Mouse (Mus musculus) embryonic facial prominence, embryonic 13.5 days (tissue): Measurements from ENCODE around the gene Dock8. TPM values are rescaled to one million over a fixed set of nuclear protein-coding genes. Genes with fewer than 3 reads are reported as not detected.

Source experiments
- ATAC-seq: fragments of 200-750 bp; cut with Nextera tagmentation; 2 replicates; pipeline ENCODE4 v1.8.0; 2017; ENCODE audit warnings: low read depth; ENCODE audit not compliant: insufficient number of reproducible peaks, insufficient read depth, low FRiP score, low TSS enrichment
- H3K27ac ChIP-seq: fragments of 300-500 bp; sonication (generic); 2 replicates; pipeline ENCODE4 v1.5.1; 2015; ENCODE audit warnings: moderate library complexity, mild to moderate bottlenecking, inconsistent platforms
- H3K27me3 ChIP-seq: fragments of 300-500 bp; sonication (generic); 2 replicates; pipeline ENCODE4 v1.6.1; 2015; ENCODE audit warnings: mild to moderate bottlenecking, inconsistent platforms
- H3K36me3 ChIP-seq: fragments of 300-500 bp; sonication (generic); 2 replicates; pipeline ENCODE4 v1.6.1; 2015; ENCODE audit warnings: mild to moderate bottlenecking, inconsistent platforms
- H3K4me1 ChIP-seq: fragments of 300-500 bp; sonication (generic); 2 replicates; pipeline ENCODE4 v1.6.1; 2015; ENCODE audit warnings: inconsistent platforms
- H3K4me2 ChIP-seq: fragments of 300-500 bp; sonication (generic); 2 replicates; pipeline ENCODE4 v1.6.1; 2015; ENCODE audit warnings: moderate library complexity, mild to moderate bottlenecking, inconsistent platforms
- H3K4me3 ChIP-seq: fragments of 300-500 bp; sonication (generic); 2 replicates; pipeline ENCODE4 v1.5.1; 2015; ENCODE audit warnings: mild to moderate bottlenecking, inconsistent platforms
- H3K9ac ChIP-seq: fragments of 300-500 bp; sonication (generic); 2 replicates; pipeline ENCODE4 v1.6.1; 2015; ENCODE audit warnings: mild to moderate bottlenecking, inconsistent platforms
- H3K9me3 ChIP-seq: fragments of 300-500 bp; sonication (generic); 2 replicates; pipeline ENCODE4 v1.6.1; 2016; ENCODE audit warnings: inconsistent platforms
- WGBS: fragments of 180-500 bp; shearing (Covaris S2); methylation state at CpG from one replicate; pipeline ENCODE4 v1.1.7; 2015; ENCODE audit warnings: mixed read lengths; 5-methylcytosine and 5-hydroxymethylcytosine counted together
- polyA plus RNA-seq: library from polyadenylated mRNA; unstranded; fragments of >200 nt; fragmentation: Nextera tagmentation; extraction: Ambion mirVana; gene quantifications from 2 replicates; pipeline ENCODE4 v1.2.1, GENCODE M21; 2015

Gene Dock8
- polyA plus RNA-seq, 1 experiment from 2014 or later = 5.7 TPM

DNA sequence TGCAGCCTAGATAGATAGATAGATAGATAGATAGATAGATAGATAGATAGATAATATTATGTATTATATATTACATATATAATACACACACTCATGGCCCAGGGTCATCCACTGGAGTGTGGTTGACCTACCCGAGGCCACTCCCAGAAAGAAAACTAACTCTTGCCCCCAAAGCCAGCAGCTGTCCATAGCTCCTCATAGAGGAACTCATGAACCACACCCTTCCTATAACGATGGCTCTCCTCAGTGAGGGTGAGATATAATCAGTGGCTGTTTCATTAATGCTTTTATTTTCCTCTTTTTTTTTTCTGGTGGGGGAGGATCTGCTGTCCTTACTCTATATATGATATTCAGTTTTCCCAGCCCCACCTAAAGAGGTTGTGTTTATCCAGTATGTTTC, 134.6 kb downstream of the Dock8 start:
- Histone ChIP-seq H3K27me3 (no peaks in the 10 kb centered on the region), H3K36me3 (no peaks in the 10 kb centered on the region), H3K4me2 (no peak overlapping the region), H3K9ac (no peak overlapping the region), H3K4me1 (no peaks in the 10 kb centered on the region), H3K27ac (no peak overlapping the region), H3K4me3 (no peak overlapping the region), H3K9me3 (no peaks in the 10 kb centered on the region)
- 81% methylated on average over 2 of the region's 2 CpGs for WGBS
- ATAC-seq = no peak

DNA sequence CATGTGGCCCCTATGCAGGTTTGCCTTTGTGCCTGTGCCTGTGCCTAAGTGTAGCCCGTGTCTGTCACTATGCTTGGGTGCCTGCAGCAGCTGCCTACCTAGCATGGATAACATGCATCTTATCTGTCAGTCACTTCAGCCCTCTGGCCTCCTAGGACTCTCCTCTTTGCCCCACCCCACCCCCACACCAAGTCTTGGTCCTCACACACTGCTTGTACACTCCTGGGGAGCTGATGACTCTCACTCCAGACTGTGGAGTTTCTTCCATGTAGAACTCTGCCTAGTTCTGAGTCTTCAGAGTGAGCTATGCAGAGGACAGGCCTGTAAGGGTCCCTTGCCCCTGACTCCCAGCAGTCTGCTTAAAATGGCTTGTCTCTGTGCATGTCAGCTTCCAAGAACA, 136.8 kb downstream of the Dock8 start:
- H3K9ac ChIP-seq = no peak overlapping the region
- no peaks in the 10 kb centered on the region for H3K27me3 ChIP-seq
- H3K4me3 ChIP-seq = no peak overlapping the region
- no peaks in the 10 kb centered on the region for H3K4me1 ChIP-seq
- no peaks in the 10 kb centered on the region for H3K9me3 ChIP-seq
- no peak overlapping the region for H3K27ac ChIP-seq
- ATAC-seq = no peak
- WGBS = 50% methylated on average over 1 of the region's 1 CpGs
- H3K4me2 ChIP-seq = no peak overlapping the region
- H3K36me3 ChIP-seq = no peaks in the 10 kb centered on the region

DNA sequence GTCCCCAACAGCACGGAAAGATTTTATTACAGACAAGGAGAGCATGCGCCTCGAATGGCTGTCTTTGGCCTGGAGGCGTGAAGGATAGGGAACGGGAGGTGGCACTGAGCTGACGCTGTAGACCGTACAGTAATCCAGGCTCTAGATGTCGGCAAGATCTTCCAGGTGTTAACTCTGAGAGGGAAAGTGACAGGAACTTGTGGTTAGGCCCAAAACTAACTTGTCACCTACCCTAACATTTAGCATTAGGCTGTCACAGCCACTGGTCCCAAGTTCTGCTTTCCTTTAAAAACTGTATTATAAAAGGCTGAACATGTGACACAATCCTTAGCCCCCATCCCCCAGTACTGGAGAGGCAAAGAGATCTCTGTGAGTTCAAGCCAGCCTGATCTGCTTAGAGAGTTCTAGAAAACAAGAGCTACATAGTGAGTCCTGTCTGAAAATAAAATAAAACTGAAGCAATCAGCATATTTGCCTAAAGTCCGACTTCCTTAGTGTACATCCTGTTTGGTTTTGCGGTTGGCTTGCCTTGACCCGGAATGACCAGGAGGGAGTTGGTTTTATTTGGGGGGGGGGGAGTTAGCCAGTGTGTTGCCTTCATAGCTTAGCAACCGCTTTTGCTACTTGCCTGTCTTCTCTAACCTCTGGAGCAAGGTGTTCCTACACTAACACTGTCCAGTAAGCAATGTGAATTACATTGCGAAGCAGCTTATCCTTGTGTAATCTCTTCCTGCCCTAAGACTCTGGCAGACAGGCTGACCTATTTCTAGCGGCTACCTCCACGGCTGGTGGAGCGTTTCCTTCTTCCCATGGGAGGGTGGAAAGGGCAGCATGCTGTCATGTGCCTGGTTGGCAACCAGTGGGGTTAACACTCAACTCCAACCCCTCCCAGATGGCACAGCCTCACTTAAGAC, 138.8 kb downstream of the Dock8 start:
- Histone ChIP-seq H3K9ac (no peak overlapping the region), H3K4me2 (no peak overlapping the region), H3K4me3 (no peak overlapping the region), H3K4me1 (no peaks in the 10 kb centered on the region), H3K27me3 (no peaks in the 10 kb centered on the region), H3K9me3 (no peaks in the 10 kb centered on the region), H3K36me3 (no peaks in the 10 kb centered on the region), H3K27ac (no peak overlapping the region)
- no peak for ATAC-seq
- 78% methylated on average over 16 of the region's 16 CpGs for WGBS

DNA sequence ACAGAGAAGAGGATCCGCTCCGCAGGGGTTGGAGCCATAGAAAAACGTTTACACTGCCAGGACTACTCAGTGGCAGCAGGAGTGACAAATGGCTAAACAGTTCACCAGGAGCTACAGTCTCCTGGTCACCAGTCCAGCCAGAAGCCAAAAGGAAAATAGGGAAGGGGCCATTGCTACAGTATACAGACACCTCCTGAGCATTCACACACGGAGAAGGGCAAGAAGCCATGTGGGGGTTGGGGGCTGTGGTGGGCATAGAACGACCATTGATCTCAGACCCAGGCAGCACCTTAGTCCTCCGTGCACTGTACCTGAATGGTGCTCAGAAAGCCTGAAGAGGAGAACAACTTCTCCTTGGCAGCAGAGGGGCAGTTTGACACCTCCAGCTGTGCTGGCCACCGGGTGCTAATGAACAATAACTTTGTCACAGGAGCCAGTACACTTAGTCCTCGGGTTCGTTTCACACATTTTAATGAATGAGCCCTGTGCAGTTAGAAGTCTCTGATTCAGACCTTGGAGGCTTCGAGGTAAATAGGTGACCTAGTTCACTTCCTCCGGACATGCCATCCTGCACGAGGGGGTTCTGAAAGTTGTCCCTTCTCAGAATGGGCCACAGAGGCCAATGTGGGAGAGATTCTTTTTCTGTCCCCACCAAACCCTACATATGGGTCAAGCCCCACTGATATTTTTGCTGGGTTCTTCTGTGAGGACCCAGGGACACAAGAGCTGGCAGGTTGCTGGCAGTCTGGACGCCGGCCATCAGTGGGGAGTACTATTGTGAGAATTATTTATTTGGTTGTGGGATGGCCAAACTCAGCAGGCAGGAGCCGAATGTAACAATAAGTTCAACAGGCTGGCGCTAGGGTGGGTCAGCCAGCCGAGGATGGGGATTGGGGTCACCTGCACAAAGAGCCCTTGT, 145.0 kb downstream of the Dock8 start:
- Histone ChIP-seq H3K9ac (no peak overlapping the region), H3K27me3 (no peaks in the 10 kb centered on the region), H3K4me2 (no peak overlapping the region), H3K4me3 (no peak overlapping the region), H3K9me3 (no peaks in the 10 kb centered on the region), H3K36me3 (no peaks in the 10 kb centered on the region), H3K4me1 (no peaks in the 10 kb centered on the region), H3K27ac (no peak overlapping the region)
- no peak for ATAC-seq
- 52% methylated on average over 17 of the region's 17 CpGs for WGBS

DNA sequence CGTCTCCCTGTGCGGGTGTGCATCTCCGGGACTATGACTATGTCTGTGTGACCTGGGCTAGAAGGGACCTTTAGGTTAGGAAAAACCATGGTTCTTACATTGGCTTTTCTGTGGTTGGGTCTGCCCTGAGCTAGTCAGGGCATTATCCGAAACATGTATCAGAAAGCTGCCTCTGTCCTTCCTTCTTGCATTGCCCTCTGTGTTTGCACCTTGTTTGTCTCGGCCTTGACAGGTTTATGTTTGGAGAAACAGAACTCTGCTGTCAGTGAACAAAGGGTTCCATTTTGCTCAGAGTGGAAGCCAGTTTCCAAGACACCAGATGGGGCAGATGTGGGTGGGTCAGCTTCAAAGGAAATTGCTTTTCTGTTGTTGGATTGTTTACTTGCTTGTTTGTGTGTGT, 145.8 kb downstream of the Dock8 start:
- H3K4me1 ChIP-seq = no peaks in the 10 kb centered on the region; the same call in 1 of the 2 replicates
- 55% methylated on average over 5 of the region's 5 CpGs for WGBS
- no peak overlapping the region for H3K27ac ChIP-seq
- H3K9ac ChIP-seq = no peak overlapping the region
- H3K4me3 ChIP-seq = no peak overlapping the region
- H3K4me2 ChIP-seq = no peak overlapping the region
- no peaks in the 10 kb centered on the region for H3K9me3 ChIP-seq
- no peaks in the 10 kb centered on the region for H3K36me3 ChIP-seq
- no peaks in the 10 kb centered on the region for H3K27me3 ChIP-seq
- ATAC-seq = no peak

DNA sequence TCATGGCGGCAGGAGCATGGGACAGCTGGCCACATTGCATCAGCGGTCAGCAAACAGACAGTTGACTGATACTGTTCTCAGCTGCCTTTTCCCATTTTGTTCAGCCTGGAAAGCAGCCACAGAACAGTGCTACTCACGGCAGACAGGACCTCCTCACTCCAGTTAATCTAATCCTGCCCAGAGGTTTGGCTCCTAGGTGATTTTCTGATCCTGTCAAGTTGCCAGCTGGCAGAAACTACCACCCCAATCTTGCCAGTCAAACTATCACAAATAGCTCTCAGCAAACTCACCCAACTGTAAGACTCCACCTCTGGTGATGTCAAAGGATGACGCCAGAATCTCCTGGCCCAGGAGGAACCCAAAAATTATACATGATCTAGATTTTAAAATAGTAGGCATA, 146.8 kb downstream of the Dock8 start:
- 80% methylated on average over 4 of the region's 4 CpGs for WGBS
- Histone ChIP-seq H3K9ac (no peak overlapping the region), H3K36me3 (no peaks in the 10 kb centered on the region), H3K27me3 (no peaks in the 10 kb centered on the region), H3K4me1 (no peaks in the 10 kb centered on the region; the same call in 1 of the 2 replicates), H3K9me3 (no peaks in the 10 kb centered on the region), H3K27ac (no peak overlapping the region), H3K4me3 (no peak overlapping the region), H3K4me2 (no peak overlapping the region)
- ATAC-seq = no peak

DNA sequence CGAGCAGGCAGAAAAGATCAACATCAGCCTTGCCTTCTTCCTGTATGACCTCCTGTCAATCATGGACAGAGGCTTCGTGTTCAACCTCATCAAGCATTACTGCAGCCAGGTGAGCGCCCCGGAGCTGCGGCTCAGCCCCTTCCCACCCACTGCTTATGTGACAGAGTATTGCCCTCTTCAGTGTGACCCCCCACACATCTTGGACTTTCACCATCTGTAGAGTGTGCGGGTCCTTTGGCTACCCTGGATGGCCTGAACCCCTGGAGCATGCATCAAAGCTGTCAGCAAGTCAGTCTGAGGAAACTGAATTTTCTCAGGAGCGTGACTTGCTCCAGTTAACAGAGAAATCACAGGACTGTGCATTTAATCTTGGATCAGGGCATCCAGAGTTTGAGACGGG, 150.5 kb downstream of the Dock8 start:
- H3K4me2 ChIP-seq = no peak overlapping the region
- ATAC-seq = no peak
- no peaks in the 10 kb centered on the region for H3K27me3 ChIP-seq
- H3K9ac ChIP-seq = no peak overlapping the region
- no peaks in the 10 kb centered on the region for H3K9me3 ChIP-seq
- H3K36me3 ChIP-seq = no peaks in the 10 kb centered on the region
- WGBS = 54% methylated on average over 8 of the region's 8 CpGs
- no peaks in the 10 kb centered on the region; the same call in 1 of the 2 replicates for H3K4me1 ChIP-seq
- no peak overlapping the region for H3K27ac ChIP-seq
- no peak overlapping the region for H3K4me3 ChIP-seq

DNA sequence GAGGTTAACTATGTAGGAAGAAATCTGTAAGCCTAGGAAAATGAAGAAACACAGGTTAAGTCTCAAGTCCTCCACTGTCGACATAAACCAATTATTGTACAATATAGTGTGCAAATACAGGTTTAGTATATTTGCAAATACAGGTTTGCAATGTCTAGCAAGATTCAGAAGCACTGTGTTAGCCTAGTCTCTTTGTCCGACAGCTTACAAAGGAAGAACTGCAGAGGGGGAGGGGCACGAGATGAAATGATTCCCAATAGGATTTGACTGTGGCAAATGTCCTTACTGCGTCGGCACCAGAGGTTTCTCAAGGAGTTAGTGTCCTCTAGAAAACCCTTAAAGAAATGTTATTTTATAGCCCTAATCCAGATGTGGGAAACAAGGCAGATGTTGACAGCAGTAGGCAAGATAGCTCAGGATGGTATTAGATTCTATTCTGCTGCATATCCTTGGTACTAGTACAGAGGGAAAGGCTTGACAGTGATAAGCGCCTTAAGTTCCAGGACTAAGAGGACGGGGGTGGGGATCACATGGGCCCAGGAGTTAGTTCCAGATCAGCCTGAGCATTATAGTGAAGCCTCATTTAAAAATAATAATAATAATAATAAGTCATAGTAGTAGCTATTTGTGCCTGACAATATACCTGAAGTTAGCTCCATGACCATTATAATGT, 155.3 kb downstream of the Dock8 start:
- Histone ChIP-seq H3K27ac (no peak overlapping the region), H3K27me3 (no peaks in the 10 kb centered on the region), H3K9ac (no peak overlapping the region), H3K36me3 (no peaks in the 10 kb centered on the region), H3K9me3 (no peaks in the 10 kb centered on the region), H3K4me1 (no peaks in the 10 kb centered on the region; the same call in 1 of the 2 replicates), H3K4me3 (no peak overlapping the region), H3K4me2 (no peak overlapping the region)
- 70% methylated on average over 7 of the region's 7 CpGs for WGBS
- ATAC-seq = no peak

DNA sequence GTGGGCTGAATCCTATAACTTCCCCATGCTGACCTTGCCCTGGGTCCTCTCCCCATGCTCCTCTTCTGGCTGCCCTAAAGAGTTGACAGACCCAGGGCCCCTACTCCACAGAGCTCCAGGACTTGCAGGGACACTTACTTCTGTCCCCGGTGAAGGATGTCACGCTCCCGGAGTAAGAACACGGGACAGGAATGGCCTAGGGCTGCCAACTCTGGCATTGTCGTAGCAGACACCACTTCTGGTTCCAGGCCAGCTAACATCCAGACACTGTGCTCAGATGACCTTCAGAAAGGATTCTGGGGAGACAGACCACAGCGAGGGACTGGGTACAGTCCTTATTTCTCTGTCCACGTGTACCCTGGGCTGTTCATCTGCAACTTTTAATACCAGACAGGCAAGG, 155.9 kb downstream of the Dock8 start:
- Histone ChIP-seq H3K9me3 (no peaks in the 10 kb centered on the region), H3K4me2 (no peak overlapping the region), H3K9ac (no peak overlapping the region), H3K36me3 (no peaks in the 10 kb centered on the region), H3K4me3 (no peak overlapping the region), H3K4me1 (no peaks in the 10 kb centered on the region), H3K27me3 (no peaks in the 10 kb centered on the region), H3K27ac (no peak overlapping the region)
- 80% methylated on average over 7 of the region's 7 CpGs for WGBS
- ATAC-seq = no peak

DNA sequence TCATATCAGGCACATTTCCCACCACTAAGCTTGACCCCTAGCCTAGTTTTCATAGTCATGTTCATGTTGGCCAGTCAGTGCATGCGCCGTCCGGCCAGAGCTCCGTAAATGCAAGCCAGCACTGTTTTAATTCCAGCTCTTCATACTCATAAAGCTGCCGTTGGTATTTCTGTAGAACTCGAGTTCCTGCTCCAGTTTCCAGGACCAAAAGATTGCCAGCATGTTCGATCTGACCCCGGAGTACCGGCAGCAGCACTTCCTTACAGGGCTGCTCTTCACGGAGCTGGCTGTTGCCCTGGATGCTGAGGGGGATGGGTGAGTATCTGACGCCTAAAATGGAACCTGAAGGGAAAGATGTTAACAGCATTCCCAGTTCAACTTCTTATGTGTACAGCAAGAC, 156.4 kb downstream of the Dock8 start:
- Histone ChIP-seq H3K27ac (no peak overlapping the region), H3K9ac (no peak overlapping the region), H3K4me3 (no peak overlapping the region), H3K27me3 (no peaks in the 10 kb centered on the region), H3K9me3 (no peaks in the 10 kb centered on the region), H3K4me2 (no peak overlapping the region), H3K36me3 (no peaks in the 10 kb centered on the region), H3K4me1 (no peaks in the 10 kb centered on the region)
- no peak for ATAC-seq
- WGBS = 77% methylated on average over 11 of the region's 11 CpGs

DNA sequence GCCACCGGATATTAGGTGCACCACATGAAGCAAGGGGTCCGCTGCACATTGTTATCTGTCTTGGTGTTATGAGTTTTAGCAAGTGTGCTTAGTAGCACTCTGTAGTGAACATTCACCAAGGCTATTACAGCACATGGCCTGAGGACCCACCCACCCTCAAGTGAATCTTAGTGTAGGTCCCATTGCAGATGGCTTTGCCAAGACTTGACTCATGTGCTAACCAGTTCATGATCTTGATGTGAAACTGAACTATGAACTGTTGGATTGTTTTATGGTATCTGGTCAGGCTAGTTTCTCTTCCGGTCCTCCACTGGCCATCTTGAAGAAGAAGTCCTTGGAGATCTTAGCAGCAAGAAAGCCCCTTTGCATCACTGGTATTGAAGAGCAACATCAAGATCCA, 162.9 kb downstream of the Dock8 start:
- no peak overlapping the region for H3K4me3 ChIP-seq
- no peak for ATAC-seq
- peaks cover 19% of the 10 kb centered on the region; the same call in 1 of the 2 replicates for H3K4me1 ChIP-seq
- H3K9me3 ChIP-seq = no peaks in the 10 kb centered on the region
- H3K27ac ChIP-seq = no peak overlapping the region
- H3K4me2 ChIP-seq = no peak overlapping the region
- no peak overlapping the region for H3K9ac ChIP-seq
- no peaks in the 10 kb centered on the region for H3K27me3 ChIP-seq
- no peaks in the 10 kb centered on the region for H3K36me3 ChIP-seq
- WGBS = 90% methylated on average over 3 of the region's 3 CpGs
